Mouse (Mus musculus) MEL (cell line): ENCODE measurements around the gene Rad51. TPM values are rescaled to one million over a fixed set of nuclear protein-coding genes. Genes with fewer than 3 reads are reported as not detected.

Source experiments
- DNase-seq: peaks from one replicate; pipeline ENCODE4 v3.0.0; 2011; ENCODE audit warnings: low read depth, low spot score
- H3K27ac ChIP-seq: 2 replicates; pipeline ENCODE4 v1.5.1; 2012; ENCODE audit warnings: low read depth, mild to moderate bottlenecking, control low read depth, low read length, moderate library complexity; ENCODE audit not compliant: control insufficient read depth
- H3K27me3 ChIP-seq, 2 experiments: fragments of 150-350 bp in 1 of 2; sonication (generic) in 1 of 2; 2 replicates each; pipeline ENCODE4 v1.6.1; 2012; ENCODE audit warnings: low read length in 2 of 2, mild to moderate bottlenecking in 2 of 2, improper control_type of control experiment in 1 of 2, moderate library complexity in 1 of 2; ENCODE audit not compliant: insufficient read depth in 2 of 2, control insufficient read depth in 1 of 2
- H3K36me3 ChIP-seq, 2 experiments: 2 replicates each; pipeline ENCODE4 v1.6.1; 2012 to 2014; ENCODE audit warnings: low read length in 2 of 2, improper control_type of control experiment in 1 of 2, inconsistent platforms in 1 of 2, mild to moderate bottlenecking in 1 of 2; ENCODE audit not compliant: insufficient read depth in 2 of 2, control insufficient read depth in 1 of 2
- H3K4me1 ChIP-seq, 2 experiments: fragments of 150-350 bp in 1 of 2; sonication (generic) in 1 of 2; 2 replicates each; pipeline ENCODE4 v1.6.1; 2012; ENCODE audit warnings: low read length in 2 of 2, improper control_type of control experiment in 1 of 2, mild to moderate bottlenecking in 1 of 2; ENCODE audit not compliant: insufficient read depth in 2 of 2, control insufficient read depth in 1 of 2
- H3K4me3 ChIP-seq, 2 experiments: fragments of 150-350 bp in 1 of 2; sonication (generic) in 1 of 2; 2 replicates each; pipeline ENCODE4 v1.5.1; 2012; ENCODE audit warnings: low read depth in 2 of 2, low read length in 2 of 2, mild to moderate bottlenecking in 2 of 2, moderate library complexity in 2 of 2, control low read depth in 1 of 2, improper control_type of control experiment in 1 of 2; ENCODE audit not compliant: control insufficient read depth in 1 of 2, insufficient read depth in 1 of 2
- H3K79me2 ChIP-seq: 2 replicates; pipeline ENCODE4 v1.6.1; 2012; ENCODE audit warnings: mild to moderate bottlenecking, low read length, moderate library complexity; ENCODE audit not compliant: control insufficient read depth, poor library complexity, insufficient read depth
- H3K9ac ChIP-seq: 2 replicates; pipeline ENCODE4 v1.6.1; 2012; ENCODE audit warnings: low read depth, mild to moderate bottlenecking, control low read depth, low read length, moderate library complexity; ENCODE audit not compliant: control insufficient read depth, poor library complexity, severe bottlenecking
- H3K9me3 ChIP-seq: fragments of 150-350 bp; sonication (generic); replicated peaks from 2 replicates; pipeline ENCODE4 v1.6.1; 2012; ENCODE audit warnings: mild to moderate bottlenecking, low read length, improper control_type of control experiment, moderate library complexity; ENCODE audit not compliant: insufficient read depth
- CTCF ChIP-seq, 3 experiments: IDR thresholded peaks in 2 of 3; conservative IDR thresholded peaks in 1 of 3; 2 replicates each; pipeline ENCODE4 v1.5.1; 2011 to 2012; ENCODE audit warnings: low read length in 3 of 3, low read depth in 2 of 3, mild to moderate bottlenecking in 2 of 3, improper control_type of control experiment in 1 of 3, inconsistent platforms in 1 of 3, mixed read lengths in 1 of 3, moderate library complexity in 1 of 3; ENCODE audit not compliant: control insufficient read depth in 1 of 3, insufficient read depth in 1 of 3, poor library complexity in 1 of 3, severe bottlenecking in 1 of 3
- E2F4 ChIP-seq: IDR thresholded peaks from 2 replicates; pipeline ENCODE4 v1.6.1; 2011; ENCODE audit warnings: low read depth, low read length, improper control_type of control experiment, borderline replicate concordance
- ELF1 ChIP-seq: IDR thresholded peaks from 2 replicates; pipeline ENCODE4 v1.6.1; 2014; ENCODE audit warnings: low read depth, mild to moderate bottlenecking, inconsistent platforms, low read length, improper control_type of control experiment, moderate library complexity
- EP300 ChIP-seq, 2 experiments: IDR thresholded peaks; 2 replicates each; pipeline ENCODE4 v1.6.1; 2011; ENCODE audit warnings: improper control_type of control experiment in 2 of 2, low read length in 2 of 2, low read depth in 1 of 2, mild to moderate bottlenecking in 1 of 2
- GABPA ChIP-seq: IDR thresholded peaks from 2 replicates; pipeline ENCODE4 v1.6.1; 2012; ENCODE audit warnings: low read depth, mild to moderate bottlenecking, inconsistent platforms, low read length, improper control_type of control experiment, moderate library complexity
- JUND ChIP-seq: IDR thresholded peaks from 2 replicates; pipeline ENCODE4 v1.6.1; 2011; ENCODE audit warnings: low read depth, mild to moderate bottlenecking, improper control_type of control experiment, low read length
- KAT2A ChIP-seq: conservative IDR thresholded peaks from 2 replicates; pipeline ENCODE4 v1.6.1; 2012; ENCODE audit warnings: low read depth, low read length, improper control_type of control experiment, inconsistent platforms
- MAZ ChIP-seq: IDR thresholded peaks from 2 replicates; pipeline ENCODE4 v1.6.1; 2012; ENCODE audit warnings: low read depth, mild to moderate bottlenecking, inconsistent platforms, low read length, improper control_type of control experiment
- MEF2A ChIP-seq: IDR thresholded peaks from 2 replicates; pipeline ENCODE4 v1.6.1; 2014; ENCODE audit warnings: low read depth, mild to moderate bottlenecking, inconsistent platforms, low read length, improper control_type of control experiment; ENCODE audit not compliant: poor library complexity, insufficient replicate concordance, severe bottlenecking; ENCODE audit errors: extremely low read depth
- MXI1 ChIP-seq: IDR thresholded peaks from 2 replicates; pipeline ENCODE4 v1.6.1; 2011; ENCODE audit warnings: mild to moderate bottlenecking, low read depth, low read length, improper control_type of control experiment
- MYB ChIP-seq: IDR thresholded peaks from 2 replicates; pipeline ENCODE4 v1.6.1; 2011; ENCODE audit warnings: mild to moderate bottlenecking, low read depth, low read length, improper control_type of control experiment
- MYC ChIP-seq: IDR thresholded peaks from 2 replicates; pipeline ENCODE4 v1.6.1; 2011; ENCODE audit warnings: low read depth, mild to moderate bottlenecking, low read length, improper control_type of control experiment, moderate library complexity
- NRF1 ChIP-seq: IDR thresholded peaks from 2 replicates; pipeline ENCODE4 v1.6.1; 2014; ENCODE audit warnings: low read depth, mild to moderate bottlenecking, inconsistent platforms, low read length, improper control_type of control experiment, moderate library complexity; ENCODE audit not compliant: poor library complexity, insufficient read depth, severe bottlenecking
- POLR2A ChIP-seq, 2 experiments: IDR thresholded peaks; 2 replicates each; pipeline ENCODE4 v1.6.1; 2011 to 2012; ENCODE audit warnings: low read length in 2 of 2, mild to moderate bottlenecking in 2 of 2, control low read depth in 1 of 2, improper control_type of control experiment in 1 of 2, low read depth in 1 of 2, moderate library complexity in 1 of 2; ENCODE audit not compliant: control insufficient read depth in 1 of 2, insufficient read depth in 1 of 2, poor library complexity in 1 of 2
- POLR2AphosphoS5 ChIP-seq: IDR thresholded peaks from 2 replicates; pipeline ENCODE4 v1.6.1; 2012; ENCODE audit warnings: low read depth, borderline replicate concordance, mild to moderate bottlenecking, inconsistent platforms, low read length, moderate library complexity, mixed read lengths
- RCOR1 ChIP-seq: IDR thresholded peaks from 2 replicates; pipeline ENCODE4 v1.6.1; 2012; ENCODE audit warnings: low read depth, mild to moderate bottlenecking, inconsistent platforms, low read length, improper control_type of control experiment
- TCF12 ChIP-seq: IDR thresholded peaks from 2 replicates; pipeline ENCODE4 v1.6.1; 2014; ENCODE audit warnings: low read depth, mild to moderate bottlenecking, inconsistent platforms, low read length, improper control_type of control experiment, moderate library complexity
- UBTF ChIP-seq: IDR thresholded peaks from 2 replicates; pipeline ENCODE4 v1.6.1; 2012; ENCODE audit warnings: low read depth, mild to moderate bottlenecking, inconsistent platforms, low read length, improper control_type of control experiment, moderate library complexity, borderline replicate concordance; ENCODE audit not compliant: insufficient read depth
- USF1 ChIP-seq: IDR thresholded peaks from 2 replicates; pipeline ENCODE4 v1.6.1; 2014; ENCODE audit warnings: low read depth, mild to moderate bottlenecking, inconsistent platforms, low read length, improper control_type of control experiment, moderate library complexity
- USF2 ChIP-seq, 2 experiments: IDR thresholded peaks; 2 replicates each; pipeline ENCODE4 v1.6.1; 2011 to 2012; ENCODE audit warnings: improper control_type of control experiment in 2 of 2, low read length in 2 of 2, borderline replicate concordance in 1 of 2, inconsistent platforms in 1 of 2, low read depth in 1 of 2, mild to moderate bottlenecking in 1 of 2; ENCODE audit not compliant: insufficient read depth in 1 of 2
- ZC3H11A ChIP-seq: IDR thresholded peaks from 2 replicates; pipeline ENCODE4 v1.6.1; 2012; ENCODE audit warnings: low read depth, mild to moderate bottlenecking, inconsistent platforms, low read length, improper control_type of control experiment
- ZKSCAN1 ChIP-seq: IDR thresholded peaks from 2 replicates; pipeline ENCODE4 v1.6.1; 2012; ENCODE audit warnings: low read depth, mild to moderate bottlenecking, inconsistent platforms, low read length, improper control_type of control experiment, moderate library complexity
- ZMIZ1 ChIP-seq: IDR thresholded peaks from 2 replicates; pipeline ENCODE4 v1.6.1; 2012; ENCODE audit warnings: low read depth, mild to moderate bottlenecking, inconsistent platforms, low read length, improper control_type of control experiment, moderate library complexity
- polyA plus RNA-seq, 2 experiments: library from polyadenylated mRNA; stranded (reverse) in 1 of 2; unstranded in 1 of 2; fragments of >175 nt in 1 of 2; fragments of >200 nt in 1 of 2; gene quantifications; 2 replicates each; pipeline versions ENCODE4 v1.2.1 to v1.2.4; 2012; ENCODE audit warnings: low replicate concordance in 2 of 2, low read depth in 1 of 2; ENCODE audit not compliant: insufficient read length in 2 of 2, insufficient read depth in 1 of 2, missing spikeins in 1 of 2
- total RNA-seq: library from RNA; depleted of rRNA; stranded (reverse); fragments of 300-350 nt; gene quantifications from 2 replicates; pipeline ENCODE4 v1.2.3, GENCODE M21; 2012

Rad51 gene
- total and polyA plus RNA-seq, 3 experiments = 24.3 to 51.8 TPM; not detected in 1

DNA sequence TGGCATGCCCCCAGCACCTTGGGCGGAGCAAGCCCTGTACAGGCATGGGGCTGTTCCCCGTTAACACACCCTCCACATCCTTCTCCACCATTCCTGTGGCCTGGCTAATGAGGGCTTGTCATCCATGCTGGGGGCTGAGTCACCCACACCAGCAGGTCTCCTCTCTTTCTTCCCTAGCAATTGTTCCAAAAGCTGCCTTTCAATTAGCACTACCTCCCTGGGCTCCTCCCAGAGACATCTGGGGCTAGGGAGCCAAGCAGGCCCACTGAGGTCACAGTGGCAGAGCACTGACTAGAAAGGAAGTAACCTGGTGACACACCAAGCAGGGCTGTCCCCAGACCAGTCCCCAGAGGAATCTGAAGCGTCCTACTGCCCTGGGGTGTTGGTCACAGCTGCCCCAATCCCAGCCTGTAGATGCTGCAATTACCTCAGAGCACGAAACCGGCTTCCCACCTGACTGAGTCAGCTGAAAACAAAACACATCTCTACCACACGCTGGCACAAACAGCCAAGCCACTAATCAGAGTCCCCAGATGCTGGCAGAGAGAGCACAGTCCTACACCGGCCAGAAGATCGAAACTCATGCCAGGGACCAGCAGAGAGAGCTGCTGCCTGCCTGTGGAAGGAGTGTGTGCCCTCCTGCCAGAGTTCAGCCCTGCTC is 61.5 kb downstream of the Rad51 start, which contains the start of gene Gm14137:
Gene Gm14137, plus strand, starts transcription at position 519 of the 661 bp plus-strand sequence.
- Histone ChIP-seq H3K27me3 (no peaks in the 10 kb centered on the region), H3K4me1 (peaks cover 7 to 35% of the 10 kb centered on the region in 2 experiments; a peak in 3 of 4 replicates), H3K4me3 (no peak within 1 kb of the TSS), H3K79me2 (no peaks in the 10 kb centered on the region), H3K36me3 (peaks cover 0 to 14% of the 10 kb centered on the region in 2 experiments; a peak in 2 of 4 replicates), H3K27ac (no peak within 1 kb of the TSS), H3K9me3 (no peaks in the 10 kb centered on the region), H3K9ac (no peak within 1 kb of the TSS)
- TF ChIP-seq MYB = no peak
- TF ChIP-seq KAT2A = no peak
- TF ChIP-seq POLR2AphosphoS5 = no peak
- no peak for TF ChIP-seq POLR2A (IDR thresholded peaks at IDR 0.05; ENCODE audit: control insufficient read depth in 1 of 2, insufficient read depth in 1 of 2, low read depth in 1 of 2, low read length in 2 of 2, poor library complexity in 1 of 2)
- no peak for TF ChIP-seq E2F4
- no peak for TF ChIP-seq GABPA
- TF ChIP-seq EP300 (IDR thresholded peaks at IDR 0.05; ENCODE audit: low read depth in 1 of 2, low read length in 2 of 2) = no peak
- TF ChIP-seq MEF2A = no peak
- TF ChIP-seq MYC = no peak
- TF ChIP-seq ZMIZ1 = no peak
- TF ChIP-seq NRF1 = no peak
- no peak for TF ChIP-seq MXI1
- no peak for TF ChIP-seq RCOR1
- TF ChIP-seq ZKSCAN1 = no peak
- no peak for TF ChIP-seq ELF1
- TF ChIP-seq CTCF (IDR thresholded peaks at IDR 0.05 in 2 of 3, conservative IDR thresholded peaks at IDR 0.05 in 1 of 3; ENCODE audit: control insufficient read depth in 1 of 3, insufficient read depth in 1 of 3, low read depth in 2 of 3, low read length in 3 of 3, poor library complexity in 1 of 3, severe bottlenecking in 1 of 3) = no peak
- peak; percentile 38 for DNase-seq

GRCm38 (mm10) chr2:119174866-119175265 is 62.3 kb downstream of the Rad51 start:
- Histone ChIP-seq H3K9ac (no peak overlapping the region), H3K4me3 (no peak overlapping the region), H3K9me3 (no peaks in the 10 kb centered on the region), H3K4me1 (peaks cover 7 to 31% of the 10 kb centered on the region in 2 experiments; a peak in 3 of 4 replicates), H3K79me2 (no peaks in the 10 kb centered on the region), H3K27me3 (no peaks in the 10 kb centered on the region), H3K36me3 (peaks cover 0 to 12% of the 10 kb centered on the region in 2 experiments; a peak in 2 of 4 replicates), H3K27ac (no peak overlapping the region)
- TF ChIP-seq USF2 (IDR thresholded peaks at IDR 0.05; ENCODE audit: borderline replicate concordance in 1 of 2, insufficient read depth in 1 of 2, low read depth in 1 of 2, low read length in 2 of 2) (no peak), ZC3H11A (no peak), JUND (no peak), GABPA (no peak), TCF12 (no peak), MYB (no peak), RCOR1 (no peak), POLR2A (IDR thresholded peaks at IDR 0.05; ENCODE audit: control insufficient read depth in 1 of 2, insufficient read depth in 1 of 2, low read depth in 1 of 2, low read length in 2 of 2, poor library complexity in 1 of 2) (no peak), MAZ (no peak), UBTF (no peak), USF1 (no peak), ZMIZ1 (no peak)
- DNase-seq = no peak
